Mouse (Mus musculus) liver, embryonic 11.5 days (tissue): Measurements from ENCODE around the gene Pla2g16. TPM values are rescaled to one million over a fixed set of nuclear protein-coding genes. Genes with fewer than 3 reads are reported as not detected.

Experiments used
- ATAC-seq: fragments of 200-750 bp; cut with Nextera tagmentation; replicated peaks from 2 replicates; pipeline ENCODE4 v1.8.0; 2017; ENCODE audit warnings: moderate number of reproducible peaks, mild to moderate bottlenecking, moderate TSS enrichment, moderate library complexity; ENCODE audit not compliant: low FRiP score
- DNase-seq: peaks from one replicate; pipeline ENCODE4 v3.0.0-alpha.2; 2017; ENCODE audit warnings: low spot score
- H3K27ac ChIP-seq: fragments of 300-500 bp; sonication (generic); 2 replicates; pipeline ENCODE4 v1.5.1; 2014; ENCODE audit warnings: mild to moderate bottlenecking, low read depth, low read length, control low read depth
- H3K27me3 ChIP-seq: fragments of 300-500 bp; sonication (generic); replicated peaks from 2 replicates; pipeline ENCODE4 v1.6.1; 2014; ENCODE audit warnings: low read length, mixed read lengths; ENCODE audit not compliant: control insufficient read depth, insufficient read depth
- H3K36me3 ChIP-seq: fragments of 300-500 bp; sonication (generic); 2 replicates; pipeline ENCODE4 v1.6.1; 2014; ENCODE audit warnings: mild to moderate bottlenecking, low read length, moderate library complexity, mixed read lengths; ENCODE audit not compliant: control insufficient read depth, insufficient read depth
- H3K4me1 ChIP-seq: fragments of 300-500 bp; sonication (generic); replicated peaks from 2 replicates; pipeline ENCODE4 v1.6.1; 2014; ENCODE audit warnings: low read length, mixed read lengths; ENCODE audit not compliant: control insufficient read depth, insufficient read depth
- H3K4me2 ChIP-seq: fragments of 300-500 bp; sonication (generic); 2 replicates; pipeline ENCODE4 v1.6.1; 2014; ENCODE audit warnings: mild to moderate bottlenecking, control low read depth, moderate library complexity
- H3K4me3 ChIP-seq: fragments of 300-500 bp; sonication (generic); 2 replicates; pipeline ENCODE4 v1.5.1; 2014; ENCODE audit warnings: low read depth, low read length, control low read depth
- H3K9ac ChIP-seq: fragments of 300-500 bp; sonication (generic); 2 replicates; pipeline ENCODE4 v1.6.1; 2014; ENCODE audit warnings: low read depth, low read length, control low read depth
- H3K9me3 ChIP-seq: fragments of 300-500 bp; sonication (generic); 2 replicates; pipeline ENCODE4 v1.6.1; 2016; ENCODE audit warnings: low read length, inconsistent platforms, mixed read lengths; ENCODE audit not compliant: control insufficient read depth
- WGBS: fragments of 180-500 bp; shearing (Covaris S2); extraction: QIAGEN DNeasy Blood & Tissue Kit; methylation state at CpG from one replicate; pipeline ENCODE4 v1.1.7; 2014; 5-methylcytosine and 5-hydroxymethylcytosine counted together
- polyA plus RNA-seq: library from polyadenylated mRNA; unstranded; fragments of >200 nt; fragmentation: Nextera tagmentation; extraction: Ambion mirVana; gene quantifications from 2 replicates; pipeline ENCODE4 v1.2.1, GENCODE M21; 2014

The Pla2g16 gene
- polyA plus RNA-seq, 1 experiment from 2014 or later: 16.0 TPM

DNA sequence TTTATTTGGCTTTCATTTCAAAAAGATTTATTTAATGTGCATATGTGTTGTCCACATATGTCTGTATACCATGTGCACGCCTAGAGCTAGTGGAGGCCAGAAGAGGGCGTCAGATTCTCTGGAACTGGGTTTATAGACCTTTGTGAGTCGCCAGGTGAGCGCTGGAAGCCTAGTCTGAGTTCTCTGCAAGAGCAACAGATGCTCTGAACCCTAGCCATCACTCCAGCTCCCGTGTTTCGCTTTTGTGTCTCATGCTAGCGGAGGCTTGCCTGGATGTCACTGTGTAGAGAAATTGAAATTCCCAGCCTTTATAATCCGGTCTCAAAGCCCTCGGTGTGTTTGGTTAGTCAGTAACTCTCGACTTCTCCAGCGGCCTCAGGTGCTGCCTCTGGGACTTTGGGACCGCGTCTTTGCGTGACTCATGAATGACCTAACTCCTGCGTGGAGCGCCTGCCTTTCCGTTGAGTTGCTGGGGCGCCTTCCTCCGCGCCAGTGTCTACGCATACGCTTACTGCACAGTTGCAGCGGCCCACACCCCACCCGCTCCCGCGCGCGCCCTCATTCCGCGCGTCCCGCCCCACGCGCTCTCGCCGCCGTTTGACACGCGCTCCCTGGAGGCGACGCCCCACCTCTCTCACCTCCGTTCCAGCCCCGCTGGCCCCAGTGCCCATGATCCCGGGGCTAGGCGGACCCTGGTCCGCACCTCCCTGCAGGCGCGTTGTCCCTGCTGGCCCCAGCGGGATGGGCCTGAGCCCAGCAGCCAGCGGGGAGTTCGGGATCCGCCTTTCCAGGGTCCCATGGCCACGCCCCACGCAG, 54.9 kb downstream of the Pla2g16 start, which contains the start of gene Hrasls5:
Gene Hrasls5 (plus strand): TSS at position 600 of the 816 bp plus-strand sequence.
- ATAC-seq (no peak), DNase-seq (no peak)
- H3K9ac ChIP-seq: no peak within 1 kb of the TSS

DNA sequence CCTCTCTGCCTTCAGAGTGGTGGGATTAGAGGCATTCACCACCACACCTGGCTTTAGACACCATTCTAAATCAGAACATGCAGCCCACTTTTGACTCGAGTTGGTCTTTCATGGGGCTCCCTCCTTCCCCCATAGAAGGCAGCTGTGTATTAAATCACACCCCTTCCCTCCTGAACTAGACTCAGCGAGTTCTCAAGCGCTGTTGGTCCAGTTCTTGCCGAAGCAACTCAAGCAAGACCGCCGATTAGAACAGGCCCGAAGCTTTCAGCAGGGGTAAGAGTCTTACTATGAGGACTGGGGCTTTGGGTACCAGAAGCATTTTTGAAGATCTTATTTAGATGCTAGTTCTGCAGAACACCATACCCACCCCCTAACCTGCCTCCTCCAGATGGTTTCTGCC, 55.9 kb downstream of the Pla2g16 start:
- Histone ChIP-seq H3K4me3 (no peak overlapping the region), H3K9me3 (no peaks in the 10 kb centered on the region), H3K27me3 (peaks cover 29% of the 10 kb centered on the region), H3K4me1 (peaks cover 3% of the 10 kb centered on the region; the same call in 1 of the 2 replicates), H3K27ac (no peak overlapping the region), H3K9ac (no peak overlapping the region), H3K4me2 (no peak overlapping the region), H3K36me3 (no peaks in the 10 kb centered on the region)
- DNase-seq (no peak), ATAC-seq (no peak)
- 75% methylated on average over 7 of the region's 7 CpGs for WGBS

More for the DNA sequence above, 54.9 kb downstream of the Pla2g16 start, which contains the start of gene Hrasls5:
- 5% methylated on average over 54 of the region's 54 CpGs for WGBS
- H3K36me3 ChIP-seq: no peaks in the 10 kb centered on the region
- H3K4me3 ChIP-seq: peak within 1 kb of the TSS; percentile 46
- peak within 1 kb of the TSS; percentile 80 for H3K4me2 ChIP-seq
- peaks cover 31% of the 10 kb centered on the region for H3K27me3 ChIP-seq
- H3K9me3 ChIP-seq: no peaks in the 10 kb centered on the region
- H3K4me1 ChIP-seq: peaks cover 3% of the 10 kb centered on the region; the same call in 1 of the 2 replicates
- no peak within 1 kb of the TSS for H3K27ac ChIP-seq

DNA sequence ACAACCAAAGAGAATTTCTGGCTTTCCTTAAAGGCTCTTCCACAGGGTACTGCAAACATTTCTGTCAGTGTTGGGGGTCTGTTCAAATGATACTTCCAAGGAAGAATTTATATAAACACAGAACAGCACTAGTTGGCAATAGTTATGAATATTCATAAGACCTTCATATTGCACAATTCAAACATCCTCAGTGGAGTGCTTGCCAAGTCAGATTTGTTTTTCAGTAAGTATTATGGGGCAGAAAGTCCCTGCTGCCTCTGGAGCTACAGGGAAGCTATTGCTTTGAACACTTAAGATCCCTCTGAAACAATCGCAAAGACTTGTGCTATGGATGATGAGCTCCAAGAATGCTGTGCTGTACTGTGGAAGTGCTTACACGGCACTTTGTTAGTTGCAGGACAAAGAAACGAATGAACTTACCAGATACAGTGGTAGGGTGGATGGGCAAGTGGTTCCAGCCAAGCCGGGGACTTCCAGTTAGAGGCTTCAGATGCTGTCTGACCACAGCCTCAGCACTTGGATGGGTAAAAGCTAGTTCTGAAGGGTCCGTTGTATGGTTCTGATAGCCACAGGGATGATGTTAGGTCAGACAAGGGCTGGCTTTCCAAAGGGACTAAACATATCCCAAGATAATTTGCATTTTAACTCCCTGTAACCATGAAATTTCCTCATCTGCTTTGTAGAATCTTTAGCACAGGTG, 59.1 kb downstream of the Pla2g16 start:
- H3K36me3 ChIP-seq: no peaks in the 10 kb centered on the region
- ATAC-seq (no peak), DNase-seq (no peak)
- H3K27ac ChIP-seq: no peak overlapping the region
- no peak overlapping the region for H3K9ac ChIP-seq
- H3K4me3 ChIP-seq: no peak overlapping the region
- H3K27me3 ChIP-seq: peaks cover 28% of the 10 kb centered on the region
- H3K4me2 ChIP-seq: no peak overlapping the region
- 78% methylated on average over 5 of the region's 5 CpGs for WGBS
- H3K4me1 ChIP-seq: peaks cover 3% of the 10 kb centered on the region; the same call in 1 of the 2 replicates
- H3K9me3 ChIP-seq: no peaks in the 10 kb centered on the region

DNA sequence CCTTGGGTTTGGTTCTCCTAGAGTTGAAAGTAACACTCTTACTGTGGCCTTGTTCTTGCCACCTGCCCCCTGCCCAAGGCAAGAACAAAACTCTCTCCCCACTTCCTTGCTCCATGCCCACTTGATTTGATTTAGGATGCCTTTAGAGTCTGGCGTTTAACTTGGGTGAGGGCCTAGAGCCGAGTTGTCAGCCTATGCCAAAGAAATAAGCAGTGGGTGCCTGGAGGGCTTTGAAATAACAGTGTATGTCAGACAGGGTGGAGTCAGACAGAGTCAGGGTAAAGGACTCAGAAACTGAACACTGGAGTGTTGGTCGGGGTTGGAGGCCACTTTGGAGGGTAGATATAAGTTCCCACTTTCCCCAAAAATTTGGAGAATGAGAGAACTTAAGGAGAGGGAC, 59.8 kb downstream of the Pla2g16 start:
- DNase-seq: no peak
- H3K9me3 ChIP-seq: no peaks in the 10 kb centered on the region
- peaks cover 3% of the 10 kb centered on the region; the same call in 1 of the 2 replicates for H3K4me1 ChIP-seq
- no peak overlapping the region for H3K4me3 ChIP-seq
- no peak overlapping the region for H3K27ac ChIP-seq
- H3K36me3 ChIP-seq: no peaks in the 10 kb centered on the region
- no peak overlapping the region for H3K9ac ChIP-seq
- peaks cover 21% of the 10 kb centered on the region for H3K27me3 ChIP-seq
- no peak overlapping the region for H3K4me2 ChIP-seq
- WGBS: 55% methylated on average over 3 of the region's 3 CpGs
- no peak for ATAC-seq

DNA sequence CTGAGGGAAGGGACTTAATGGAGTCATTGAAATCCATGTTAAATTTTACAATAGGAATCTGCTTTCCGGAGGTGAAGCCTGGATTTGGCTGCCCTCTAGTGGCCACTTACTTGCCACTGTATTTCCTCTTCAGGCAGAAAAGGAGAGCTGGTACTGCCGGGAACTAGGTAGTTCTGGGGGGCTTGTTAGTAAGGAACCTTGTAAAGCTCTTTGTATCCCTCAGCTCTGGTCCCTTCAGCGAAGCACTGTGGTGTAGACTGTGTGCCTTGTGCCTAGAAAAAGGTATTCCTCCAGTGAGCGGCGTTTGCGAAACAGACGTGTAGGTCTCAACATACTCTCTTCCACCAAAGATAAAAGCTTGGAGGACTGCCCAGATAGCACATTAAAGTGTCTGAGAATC, 60.4 kb downstream of the Pla2g16 start:
- no peak for DNase-seq
- no peaks in the 10 kb centered on the region for H3K4me1 ChIP-seq
- ATAC-seq: no peak
- H3K9me3 ChIP-seq: no peaks in the 10 kb centered on the region
- H3K27ac ChIP-seq: no peak overlapping the region
- H3K4me2 ChIP-seq: no peak overlapping the region
- no peaks in the 10 kb centered on the region for H3K36me3 ChIP-seq
- WGBS: 41% methylated on average over 7 of the region's 7 CpGs
- H3K27me3 ChIP-seq: peaks cover 14% of the 10 kb centered on the region
- H3K9ac ChIP-seq: no peak overlapping the region
- H3K4me3 ChIP-seq: no peak overlapping the region

DNA sequence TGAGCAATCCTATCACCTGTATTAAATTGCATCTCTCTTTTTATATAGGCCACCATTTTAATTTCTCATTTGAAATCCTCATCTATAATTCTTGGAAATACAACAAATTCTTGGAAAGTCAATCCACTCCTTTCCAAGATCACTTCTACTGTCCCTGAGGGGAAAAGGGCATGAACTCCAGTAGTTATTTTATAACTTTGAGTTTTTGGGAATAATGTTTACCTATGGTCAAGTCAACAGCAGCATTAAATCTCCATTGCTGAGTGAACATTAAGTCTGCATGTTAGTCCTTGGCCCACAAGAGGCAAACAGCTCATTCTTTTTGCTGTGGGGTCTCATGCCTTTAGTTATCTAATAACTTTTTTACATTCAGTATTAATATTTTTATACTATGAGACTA, 75.8 kb downstream of the Pla2g16 start:
- Histone ChIP-seq H3K27ac (no peak overlapping the region), H3K4me2 (no peak overlapping the region), H3K9me3 (no peaks in the 10 kb centered on the region), H3K9ac (no peak overlapping the region), H3K36me3 (no peaks in the 10 kb centered on the region), H3K4me3 (no peak overlapping the region), H3K27me3 (no peaks in the 10 kb centered on the region), H3K4me1 (no peaks in the 10 kb centered on the region)
- DNase-seq (no peak), ATAC-seq (no peak)

DNA sequence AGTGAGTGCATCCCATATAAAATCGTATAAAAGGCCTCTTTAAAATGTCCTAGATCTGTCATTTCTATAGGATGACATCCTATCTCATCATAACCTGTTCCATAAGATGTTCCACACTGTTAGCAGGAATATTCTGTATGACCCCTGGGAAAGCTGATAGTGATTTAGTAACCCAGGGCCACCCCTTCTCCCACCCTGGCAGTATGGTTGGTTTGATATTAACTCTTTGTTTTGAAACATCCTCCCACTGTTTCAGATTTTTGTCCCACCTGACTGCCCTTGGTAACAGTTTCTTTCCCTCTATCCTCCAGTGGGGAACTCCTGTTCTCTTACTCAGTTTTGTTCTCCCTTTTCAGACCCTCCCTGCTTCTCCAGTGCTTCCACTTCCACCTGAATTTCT, 76.5 kb downstream of the Pla2g16 start:
- Histone ChIP-seq H3K36me3 (no peaks in the 10 kb centered on the region), H3K4me1 (no peaks in the 10 kb centered on the region), H3K4me2 (no peak overlapping the region), H3K4me3 (no peak overlapping the region), H3K27ac (no peak overlapping the region), H3K27me3 (no peaks in the 10 kb centered on the region), H3K9me3 (no peaks in the 10 kb centered on the region), H3K9ac (no peak overlapping the region)
- 71% methylated on average over 1 of the region's 1 CpGs for WGBS
- ATAC-seq (no peak), DNase-seq (no peak)
